Mouse (Mus musculus) left cerebral cortex, adult 18-20 months (tissue): ENCODE results near the gene Mlh1. TPM values are rescaled to one million over a fixed set of nuclear protein-coding genes. Genes with fewer than 3 reads are reported as not detected.

Experiments used
- DNase-seq, 2 experiments: peaks; one replicate each; pipeline ENCODE4 v3.0.0; 2021 to 2022; ENCODE audit warnings: low spot score in 2 of 2, mixed read lengths in 1 of 2
- total RNA-seq, 2 experiments: library from RNA; stranded (reverse); gene quantifications; 2 replicates each; pipeline ENCODE4 v1.2.3; 2021

The Mlh1 gene
- total RNA-seq, 2 experiments from 2014 or later = 17.1 to 17.3 TPM

DNA sequence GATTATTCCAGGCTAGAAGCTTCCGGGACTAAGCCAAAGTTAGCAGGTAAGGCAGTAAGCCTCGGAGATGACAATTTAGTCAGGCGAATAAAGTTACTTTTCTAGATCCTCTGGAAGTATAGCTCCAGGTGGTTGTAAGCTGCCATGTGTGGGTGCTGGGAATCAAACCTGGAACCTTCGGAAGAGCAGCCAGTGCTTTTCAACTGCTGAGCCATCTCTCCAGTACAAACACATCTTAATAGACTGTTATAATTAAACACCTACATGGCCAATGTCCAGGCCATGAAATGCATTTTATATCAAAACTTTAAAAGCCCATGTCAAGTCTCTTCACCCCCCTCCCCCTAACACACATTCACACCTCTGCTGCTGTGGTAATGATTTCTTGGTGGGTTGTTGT, 16.4 kb upstream of the Mlh1 start:
- no peak for DNase-seq

GRCm38 (mm10) chr9:111286468-111286867, 14.9 kb upstream of the Mlh1 start:
- no peak for DNase-seq

GRCm38 (mm10) chr9:111285676-111286075, 14.1 kb upstream of the Mlh1 start:
- DNase-seq = no peak

DNA sequence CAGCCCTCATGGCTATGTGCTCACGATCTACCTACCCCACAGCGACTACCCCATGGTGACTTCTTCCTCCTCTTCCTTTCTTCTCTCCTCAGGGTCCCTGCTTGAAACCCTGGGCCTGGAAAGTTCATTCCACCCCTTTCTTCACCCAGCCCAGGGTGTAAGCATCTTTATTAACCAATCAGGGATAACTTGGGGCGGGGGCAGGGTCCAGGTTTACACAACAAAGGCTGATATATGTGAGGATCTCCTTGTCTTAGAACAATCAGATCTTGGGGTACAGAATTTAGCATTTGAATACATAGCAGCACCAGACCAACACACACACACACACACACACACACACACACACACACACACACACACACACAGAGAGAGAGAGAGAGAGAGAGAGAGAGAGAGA, 13.5 kb upstream of the Mlh1 start:
- no peak for DNase-seq

GRCm38 (mm10) chr9:111275156-111275555, 3.6 kb upstream of the Mlh1 start:
- DNase-seq = no peak

- no peak for DNase-seq
Measured at GRCm38 (mm10) chr9:111273958-111274357, 2.4 kb upstream of the Mlh1 start.

- DNase-seq = no peak
Measured at GRCm38 (mm10) chr9:111272996-111273785, 1.6 kb upstream of the Mlh1 start.

GRCm38 (mm10) chr9:111272356-111272755, 765 bp upstream of the Mlh1 start:
- DNase-seq = peak in 1 of 2 experiments; percentile 5

- no peak for DNase-seq
Measured at GRCm38 (mm10) chr9:111271056-111271433, 546 bp downstream of the Mlh1 start.

- DNase-seq = no peak
Measured at GRCm38 (mm10) chr9:111270606-111271005, 985 bp downstream of the Mlh1 start.

DNA sequence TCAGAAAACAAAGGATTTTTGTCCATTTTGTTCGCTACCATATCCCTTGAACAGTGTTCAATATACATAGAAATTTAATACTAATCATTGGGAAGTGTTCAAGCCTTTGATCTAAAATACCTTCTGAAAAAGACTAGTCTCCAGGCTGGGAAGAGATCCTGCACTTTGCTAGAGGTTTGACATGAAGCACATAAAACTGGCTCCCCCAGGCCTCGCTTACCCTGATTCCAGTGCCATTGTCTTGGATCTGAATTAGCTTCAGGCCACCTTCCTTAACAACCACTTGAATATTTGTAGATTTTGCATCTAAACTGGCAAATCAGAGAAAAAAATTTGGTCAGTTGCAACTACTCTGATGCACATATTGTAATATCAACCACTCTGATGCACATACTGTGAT, 3.6 kb downstream of the Mlh1 start:
- no peak for DNase-seq

- no peak for DNase-seq
Measured at GRCm38 (mm10) chr9:111261356-111261755, 10.2 kb downstream of the Mlh1 start.

DNA sequence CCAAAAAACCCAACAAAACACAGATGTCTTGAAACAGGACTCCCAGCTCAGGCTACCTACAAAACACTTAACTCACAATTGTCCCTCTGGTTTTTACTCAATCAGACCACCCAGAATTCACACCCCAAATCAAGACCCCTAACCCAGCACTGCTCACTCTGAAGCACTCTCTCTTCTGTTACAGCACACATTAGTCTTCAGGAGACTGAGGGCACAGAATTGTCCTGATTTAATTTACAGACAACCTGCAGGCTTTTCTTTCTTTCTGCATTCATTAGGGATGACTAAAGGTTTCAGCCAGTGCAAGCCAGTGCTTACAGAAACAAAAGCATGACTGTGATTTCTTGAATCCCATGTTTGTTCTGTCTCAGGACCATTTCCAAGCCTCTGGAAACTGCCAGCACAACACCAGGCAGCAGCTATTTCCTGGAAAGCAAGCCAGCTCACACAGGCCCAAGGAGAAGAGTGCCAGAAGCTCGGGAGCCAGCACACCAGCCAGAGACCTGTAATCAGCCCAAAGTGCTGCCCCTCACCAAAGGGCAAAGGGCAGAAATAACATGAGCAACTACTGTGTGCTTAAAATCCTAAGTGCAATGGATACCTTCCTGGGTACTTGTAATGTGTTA, 11.1 kb downstream of the Mlh1 start:
- peak in 1 of 2 experiments; percentile 22 for DNase-seq

- DNase-seq = no peak
Measured at GRCm38 (mm10) chr9:111252161-111252869, 19.3 kb downstream of the Mlh1 start.

DNA sequence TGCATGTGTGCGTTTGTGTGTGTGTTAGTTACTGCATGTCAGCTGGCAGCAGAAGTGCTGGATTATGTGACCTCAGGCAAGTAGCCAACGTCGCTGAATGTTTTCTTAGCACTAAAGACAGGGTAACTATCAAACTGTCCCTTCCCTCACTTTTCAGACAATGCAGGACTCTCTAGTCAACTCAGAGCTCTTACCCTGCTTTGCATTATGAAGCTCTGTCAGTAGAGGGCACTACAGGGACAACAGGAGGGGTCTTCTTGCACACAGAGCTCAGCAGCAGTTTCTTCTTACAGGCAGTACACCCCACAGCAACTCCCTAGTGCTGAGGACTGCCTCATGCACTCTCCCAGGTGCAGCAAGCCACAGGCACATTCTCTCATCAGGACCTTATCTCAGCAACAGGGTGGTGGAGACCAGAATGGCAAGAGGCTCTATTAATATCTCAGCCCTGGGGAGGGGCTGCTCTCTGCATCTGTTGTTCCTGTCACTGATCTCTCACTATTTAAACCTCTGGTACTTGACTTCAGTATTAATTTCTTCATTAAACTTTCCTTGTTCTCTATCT, 23.8 kb downstream of the Mlh1 start:
- DNase-seq = peak in 1 of 2 experiments; percentile 32

DNA sequence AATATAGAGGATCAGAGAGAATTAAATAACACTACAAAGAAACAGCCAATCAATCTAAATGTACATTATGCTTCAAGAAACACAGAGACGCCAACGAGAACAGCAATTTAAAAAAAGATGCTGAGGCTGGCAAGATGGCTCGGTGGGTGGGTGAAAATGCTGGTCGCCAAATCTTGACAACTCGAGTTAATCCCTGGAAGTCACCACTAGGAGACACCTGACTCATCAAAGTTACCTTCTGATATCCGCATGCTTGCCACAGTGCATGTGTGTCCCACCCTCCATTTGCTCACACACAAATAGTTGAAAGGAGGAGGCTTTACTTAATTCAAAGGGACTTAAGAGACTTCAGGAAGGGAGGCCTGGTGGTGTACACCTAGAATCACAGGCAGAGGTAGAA, 26.0 kb downstream of the Mlh1 start:
- peak in 1 of 2 experiments; percentile 7 for DNase-seq

- DNase-seq = no peak
Measured at GRCm38 (mm10) chr9:111243384-111243783, 28.2 kb downstream of the Mlh1 start.

DNA sequence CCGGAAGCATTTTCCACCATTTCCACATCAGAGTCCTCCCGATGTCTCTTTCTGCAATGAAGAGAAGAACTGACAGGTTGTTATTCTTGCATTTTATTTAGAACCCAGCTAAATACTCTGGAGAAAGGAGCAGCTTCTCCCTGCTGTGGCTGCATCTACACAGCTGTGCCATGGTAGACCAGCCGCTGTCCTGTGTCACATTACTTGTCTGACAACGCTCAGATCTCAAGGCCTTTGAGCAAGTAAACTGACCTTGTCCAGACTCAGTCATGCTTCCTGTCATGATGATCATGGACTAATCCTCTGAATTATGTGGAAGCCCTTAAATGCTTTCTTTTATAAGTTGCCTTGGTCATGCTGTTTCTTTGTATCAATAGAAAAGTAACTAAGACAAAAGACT, 31.8 kb downstream of the Mlh1 start:
- no peak for DNase-seq

DNA sequence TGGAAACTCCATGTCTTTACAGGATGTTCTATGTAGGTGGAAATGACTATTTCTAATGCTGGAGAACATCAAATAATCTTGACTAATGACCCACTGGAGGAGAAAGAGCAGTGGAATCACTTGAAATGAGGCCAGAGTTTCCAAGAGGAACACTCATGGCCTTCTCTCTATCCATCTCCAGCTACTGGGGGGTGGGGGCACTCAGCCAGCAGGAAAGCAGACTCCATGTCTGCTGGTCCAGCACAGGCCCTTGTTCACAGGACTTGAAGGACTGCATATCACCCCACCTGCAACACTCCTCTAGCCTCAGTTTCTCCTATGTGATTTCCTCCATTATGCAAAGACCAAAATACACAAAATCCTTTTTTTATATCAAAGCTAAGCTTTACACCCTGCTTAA, 33.9 kb downstream of the Mlh1 start:
- no peak for DNase-seq

DNA sequence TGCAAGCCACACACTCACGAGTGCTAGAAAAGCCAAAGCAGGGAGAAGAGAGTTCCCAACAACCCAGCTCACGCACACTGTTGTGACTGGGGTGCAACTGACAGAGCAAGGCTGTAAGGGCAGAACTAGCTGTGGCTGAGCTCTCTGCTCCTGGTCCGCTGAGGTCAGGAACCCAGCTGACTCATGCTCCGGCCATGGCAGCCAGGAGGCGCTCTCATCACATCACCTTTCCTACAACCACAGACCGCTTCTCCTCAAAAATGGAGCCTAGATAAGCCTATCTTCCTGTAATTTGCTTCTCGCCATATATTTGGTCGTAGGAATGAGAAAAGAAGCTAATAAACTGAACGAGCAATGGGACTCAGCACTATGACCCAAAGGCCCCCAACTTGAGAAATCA, 36.9 kb downstream of the Mlh1 start:
- no peak for DNase-seq

DNA sequence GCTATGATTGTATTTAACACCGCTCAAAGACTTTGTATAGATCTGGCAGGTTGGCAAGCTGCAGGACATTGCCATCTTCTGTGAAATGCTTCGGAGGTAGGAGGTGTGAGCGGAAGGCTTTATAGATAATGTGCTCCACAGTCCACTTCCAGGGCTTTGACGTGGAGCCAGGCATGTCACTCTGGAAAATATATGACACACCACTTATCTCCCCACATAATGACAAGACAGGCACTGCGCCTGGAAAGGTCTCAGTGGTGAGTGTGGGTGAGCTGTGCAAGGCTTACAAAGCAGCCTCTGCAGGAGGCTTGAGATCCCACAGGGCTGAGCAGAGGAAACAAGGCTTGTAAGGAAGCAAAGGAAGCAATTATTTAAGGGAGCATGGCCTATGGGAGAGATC, 43.1 kb downstream of the Mlh1 start:
- peak in 1 of 2 experiments; percentile 24 for DNase-seq

GRCm38 (mm10) chr9:111223406-111223805, 48.2 kb downstream of the Mlh1 start:
- DNase-seq = no peak
